Mouse (Mus musculus) limb, embryonic 13.5 days (tissue): Measurements from ENCODE around the gene Lama5. TPM values are rescaled to one million over a fixed set of nuclear protein-coding genes. Genes with fewer than 3 reads are reported as not detected.

Experiments
- ATAC-seq: fragments of 200-750 bp; cut with Nextera tagmentation; 2 replicates; pipeline ENCODE4 v1.8.0; 2017; ENCODE audit warnings: low read depth, moderate number of reproducible peaks, moderate TSS enrichment; ENCODE audit not compliant: low FRiP score
- H3K27ac ChIP-seq: fragments of 300-500 bp; sonication (generic); 2 replicates; pipeline ENCODE4 v1.5.1; 2015; ENCODE audit warnings: inconsistent platforms, mild to moderate bottlenecking, moderate library complexity
- H3K27me3 ChIP-seq: fragments of 300-500 bp; sonication (generic); 2 replicates; pipeline ENCODE4 v1.6.1; 2015; ENCODE audit warnings: mild to moderate bottlenecking, inconsistent platforms
- H3K36me3 ChIP-seq: fragments of 300-500 bp; sonication (generic); 2 replicates; pipeline ENCODE4 v1.6.1; 2015; ENCODE audit warnings: inconsistent platforms, mild to moderate bottlenecking, moderate library complexity
- H3K4me1 ChIP-seq: fragments of 300-500 bp; sonication (generic); 2 replicates; pipeline ENCODE4 v1.6.1; 2015; ENCODE audit warnings: inconsistent platforms
- H3K4me2 ChIP-seq: fragments of 300-500 bp; sonication (generic); replicated peaks from 2 replicates; pipeline ENCODE4 v1.6.1; 2015; ENCODE audit warnings: inconsistent platforms, mild to moderate bottlenecking, moderate library complexity
- H3K4me3 ChIP-seq: fragments of 300-500 bp; sonication (generic); 2 replicates; pipeline ENCODE4 v1.5.1; 2015; ENCODE audit warnings: moderate library complexity, mild to moderate bottlenecking, inconsistent platforms
- H3K9ac ChIP-seq: fragments of 300-500 bp; sonication (generic); 2 replicates; pipeline ENCODE4 v1.6.1; 2015; ENCODE audit warnings: mild to moderate bottlenecking, inconsistent platforms
- H3K9me3 ChIP-seq: fragments of 300-500 bp; sonication (generic); 2 replicates; pipeline ENCODE4 v1.6.1; 2016; ENCODE audit warnings: inconsistent platforms
- WGBS: fragments of 180-500 bp; shearing (Covaris S2); methylation state at CpG from one replicate; pipeline ENCODE4 v1.1.7; 2015; 5-methylcytosine and 5-hydroxymethylcytosine counted together
- polyA plus RNA-seq: library from polyadenylated mRNA; unstranded; fragments of >200 nt; fragmentation: Nextera tagmentation; extraction: Ambion mirVana; gene quantifications from 2 replicates; pipeline ENCODE4 v1.2.1, GENCODE M21; 2015

Lama5 gene
- polyA plus RNA-seq, 1 experiment from 2014 or later = 15.8 TPM

- WGBS = 90% methylated on average over 14 of the region's 14 CpGs
- no peak overlapping the region for H3K27ac ChIP-seq
Measured at GRCm38 (mm10) chr2:180202263-180202662, 23.4 kb downstream of the Lama5 start.

GRCm38 (mm10) chr2:180201303-180201702, 24.4 kb downstream of the Lama5 start:
- H3K27me3 ChIP-seq = no peaks in the 10 kb centered on the region
- no peak overlapping the region for H3K9ac ChIP-seq
- peaks cover 8% of the 10 kb centered on the region; the same call in 1 of the 2 replicates for H3K36me3 ChIP-seq
- ATAC-seq = no peak
- H3K9me3 ChIP-seq = no peaks in the 10 kb centered on the region
- no peak overlapping the region for H3K4me2 ChIP-seq
- 66% methylated on average over 9 of the region's 9 CpGs for WGBS
- H3K27ac ChIP-seq = no peak overlapping the region
- no peak overlapping the region for H3K4me3 ChIP-seq
- H3K4me1 ChIP-seq = no peaks in the 10 kb centered on the region

More at GRCm38 (mm10) chr2:180202263-180202662, 23.4 kb downstream of the Lama5 start:
- Histone ChIP-seq H3K4me1 (no peaks in the 10 kb centered on the region), H3K36me3 (peaks cover 10% of the 10 kb centered on the region; the same call in 1 of the 2 replicates), H3K9me3 (no peaks in the 10 kb centered on the region), H3K4me2 (no peak overlapping the region), H3K9ac (no peak overlapping the region), H3K4me3 (no peak overlapping the region), H3K27me3 (no peaks in the 10 kb centered on the region)
- no peak for ATAC-seq

- no peak overlapping the region for H3K27ac ChIP-seq
- peaks cover 8% of the 10 kb centered on the region; the same call in 1 of the 2 replicates for H3K36me3 ChIP-seq
- H3K9ac ChIP-seq = no peak overlapping the region
- no peaks in the 10 kb centered on the region for H3K9me3 ChIP-seq
- WGBS = 80% methylated on average over 11 of the region's 11 CpGs
- no peak overlapping the region for H3K4me3 ChIP-seq
- H3K4me2 ChIP-seq = no peak overlapping the region
- ATAC-seq = no peak
- H3K4me1 ChIP-seq = no peaks in the 10 kb centered on the region
- no peaks in the 10 kb centered on the region for H3K27me3 ChIP-seq
Measured at GRCm38 (mm10) chr2:180200681-180201080, 25.0 kb downstream of the Lama5 start.

GRCm38 (mm10) chr2:180198782-180199181, 26.9 kb downstream of the Lama5 start:
- Histone ChIP-seq H3K9me3 (no peaks in the 10 kb centered on the region), H3K27me3 (no peaks in the 10 kb centered on the region), H3K9ac (no peak overlapping the region), H3K36me3 (peaks cover 13% of the 10 kb centered on the region), H3K4me3 (no peak overlapping the region), H3K4me1 (no peaks in the 10 kb centered on the region), H3K27ac (no peak overlapping the region), H3K4me2 (no peak overlapping the region)
- no peak for ATAC-seq
- 87% methylated on average over 10 of the region's 10 CpGs for WGBS

- H3K27me3 ChIP-seq = no peaks in the 10 kb centered on the region
- H3K36me3 ChIP-seq = peaks cover 13% of the 10 kb centered on the region
- ATAC-seq = no peak
- no peak overlapping the region for H3K4me3 ChIP-seq
- WGBS = 85% methylated on average over 10 of the region's 10 CpGs
- H3K4me1 ChIP-seq = no peaks in the 10 kb centered on the region
- H3K4me2 ChIP-seq = no peak overlapping the region
- H3K27ac ChIP-seq = no peak overlapping the region
- no peaks in the 10 kb centered on the region for H3K9me3 ChIP-seq
- no peak overlapping the region for H3K9ac ChIP-seq
Measured at GRCm38 (mm10) chr2:180197323-180198037, 28.2 kb downstream of the Lama5 start.

GRCm38 (mm10) chr2:180196610-180197322, 28.9 kb downstream of the Lama5 start:
- WGBS = 71% methylated on average over 9 of the region's 12 CpGs
- Histone ChIP-seq H3K27me3 (no peaks in the 10 kb centered on the region), H3K27ac (no peak overlapping the region), H3K9me3 (no peaks in the 10 kb centered on the region), H3K36me3 (peaks cover 16% of the 10 kb centered on the region), H3K4me3 (no peak overlapping the region), H3K4me2 (no peak overlapping the region), H3K9ac (no peak overlapping the region), H3K4me1 (no peaks in the 10 kb centered on the region)
- no peak for ATAC-seq

GRCm38 (mm10) chr2:180187362-180187761, 38.3 kb downstream of the Lama5 start:
- H3K4me1 ChIP-seq = no peaks in the 10 kb centered on the region
- no peak overlapping the region for H3K27ac ChIP-seq
- H3K4me3 ChIP-seq = no peak overlapping the region
- H3K4me2 ChIP-seq = no peak overlapping the region
- H3K9me3 ChIP-seq = no peaks in the 10 kb centered on the region
- H3K27me3 ChIP-seq = no peaks in the 10 kb centered on the region
- no peak overlapping the region for H3K9ac ChIP-seq
- whole genome bisulfite sequencing = 89% methylated on average over 11 of the region's 11 CpGs
- ATAC-seq = no peak
- H3K36me3 ChIP-seq = peaks cover 2% of the 10 kb centered on the region

GRCm38 (mm10) chr2:180185686-180186085, 40.0 kb downstream of the Lama5 start:
- peaks cover 2% of the 10 kb centered on the region for H3K36me3 ChIP-seq
- ATAC-seq = no peak
- H3K9ac ChIP-seq = no peak overlapping the region
- no peak overlapping the region for H3K4me2 ChIP-seq
- no peak overlapping the region for H3K4me3 ChIP-seq
- 89% methylated on average over 14 of the region's 14 CpGs for WGBS
- H3K4me1 ChIP-seq = no peaks in the 10 kb centered on the region
- H3K27me3 ChIP-seq = no peaks in the 10 kb centered on the region
- H3K27ac ChIP-seq = no peak overlapping the region
- no peaks in the 10 kb centered on the region for H3K9me3 ChIP-seq

- Histone ChIP-seq H3K36me3 (peaks cover 5% of the 10 kb centered on the region; the same call in 1 of the 2 replicates), H3K27me3 (no peaks in the 10 kb centered on the region), H3K4me3 (no peak overlapping the region), H3K9ac (no peak overlapping the region), H3K27ac (no peak overlapping the region), H3K4me2 (no peak overlapping the region), H3K9me3 (no peaks in the 10 kb centered on the region), H3K4me1 (no peaks in the 10 kb centered on the region)
- no peak for ATAC-seq
- 83% methylated on average over 6 of the region's 6 CpGs for WGBS
Measured at GRCm38 (mm10) chr2:180184752-180185109, 40.9 kb downstream of the Lama5 start.

- Histone ChIP-seq H3K4me1 (no peaks in the 10 kb centered on the region), H3K4me2 (no peak overlapping the region), H3K4me3 (no peak overlapping the region), H3K36me3 (peaks cover 10% of the 10 kb centered on the region; the same call in 1 of the 2 replicates), H3K27ac (no peak overlapping the region), H3K9ac (no peak overlapping the region), H3K27me3 (no peaks in the 10 kb centered on the region), H3K9me3 (no peaks in the 10 kb centered on the region)
- no peak for ATAC-seq
- WGBS = 83% methylated on average over 24 of the region's 24 CpGs
Measured at GRCm38 (mm10) chr2:180184011-180184751, 41.5 kb downstream of the Lama5 start.

GRCm38 (mm10) chr2:180181542-180181941, 44.1 kb downstream of the Lama5 start:
- Histone ChIP-seq H3K27me3 (no peaks in the 10 kb centered on the region), H3K9me3 (no peaks in the 10 kb centered on the region), H3K36me3 (peaks cover 37% of the 10 kb centered on the region), H3K9ac (no peak overlapping the region), H3K4me2 (no peak overlapping the region), H3K27ac (no peak overlapping the region), H3K4me3 (no peak overlapping the region), H3K4me1 (no peaks in the 10 kb centered on the region)
- 89% methylated on average over 9 of the region's 9 CpGs for WGBS
- ATAC-seq = no peak

- no peaks in the 10 kb centered on the region for H3K27me3 ChIP-seq
- WGBS = 91% methylated on average over 7 of the region's 7 CpGs
- H3K36me3 ChIP-seq = peaks cover 71% of the 10 kb centered on the region
- H3K4me1 ChIP-seq = peaks cover 19% of the 10 kb centered on the region
- no peaks in the 10 kb centered on the region for H3K9me3 ChIP-seq
- H3K9ac ChIP-seq = no peak overlapping the region
- ATAC-seq = no peak
- no peak overlapping the region for H3K4me2 ChIP-seq
- H3K4me3 ChIP-seq = no peak overlapping the region
- no peak overlapping the region for H3K27ac ChIP-seq
Measured at GRCm38 (mm10) chr2:180175725-180176124, 49.9 kb downstream of the Lama5 start.
